Mouse (Mus musculus) lung, postnatal 0 days (tissue): ENCODE measurements at regions not wholly inside any gene's neighbourhood (a gene's known extent, or its start where the extent isn't known, plus 50 kb on each side); places are given as distances from the start of the nearest gene placed in this dataset.

Experiments used
- ATAC-seq: fragments of 200-750 bp; cut with Nextera tagmentation; 2 replicates; pipeline ENCODE4 v1.8.0; 2017; ENCODE audit warnings: moderate library complexity
- DNase-seq: peaks from one replicate; pipeline ENCODE4 v3.0.0-alpha.2; 2016; ENCODE audit warnings: low spot score
- H3K27ac ChIP-seq: fragments of 300-500 bp; sonication (generic); 2 replicates; pipeline ENCODE4 v1.5.1; 2014; ENCODE audit warnings: antibody characterized with exemption, mild to moderate bottlenecking, low read length, mixed read lengths
- H3K27me3 ChIP-seq: fragments of 300-500 bp; sonication (generic); replicated peaks from 2 replicates; pipeline ENCODE4 v1.6.1; 2014; ENCODE audit warnings: low read length, mixed read lengths; ENCODE audit not compliant: insufficient read depth
- H3K36me3 ChIP-seq: fragments of 300-500 bp; sonication (generic); 2 replicates; pipeline ENCODE4 v1.6.1; 2014; ENCODE audit warnings: low read length, mixed read lengths; ENCODE audit not compliant: insufficient read depth
- H3K4me1 ChIP-seq: fragments of 300-500 bp; sonication (generic); 2 replicates; pipeline ENCODE4 v1.6.1; 2014; ENCODE audit warnings: antibody characterized with exemption, low read depth, low read length, mixed read lengths; ENCODE audit not compliant: insufficient read depth
- H3K4me2 ChIP-seq: fragments of 300-500 bp; sonication (generic); replicated peaks from 2 replicates; pipeline ENCODE4 v1.6.1; 2014; ENCODE audit warnings: low read depth, mild to moderate bottlenecking, low read length, moderate library complexity, mixed read lengths
- H3K4me3 ChIP-seq: fragments of 300-500 bp; sonication (generic); 2 replicates; pipeline ENCODE4 v1.5.1; 2014; ENCODE audit warnings: low read depth, low read length
- H3K9ac ChIP-seq: fragments of 300-500 bp; sonication (generic); replicated peaks from 2 replicates; pipeline ENCODE4 v1.6.1; 2014; ENCODE audit warnings: low read depth, mild to moderate bottlenecking
- H3K9me3 ChIP-seq: fragments of 300-500 bp; sonication (generic); 2 replicates; pipeline ENCODE4 v1.6.1; 2016; ENCODE audit warnings: low read length, mixed read lengths
- CTCF ChIP-seq: IDR thresholded peaks from 2 replicates; pipeline ENCODE4 v1.5.1; 2016; ENCODE audit warnings: antibody characterized with exemption, mild to moderate bottlenecking
- EP300 ChIP-seq: IDR thresholded peaks from 2 replicates; pipeline ENCODE4 v1.6.1; 2016; ENCODE audit warnings: antibody characterized with exemption, mild to moderate bottlenecking, control low read depth
- WGBS: fragments of 180-500 bp; shearing (Covaris S2); extraction: QIAGEN DNeasy Blood & Tissue Kit; methylation state at CpG from one replicate; pipeline ENCODE4 v1.1.7; 2014; 5-methylcytosine and 5-hydroxymethylcytosine counted together

DNA sequence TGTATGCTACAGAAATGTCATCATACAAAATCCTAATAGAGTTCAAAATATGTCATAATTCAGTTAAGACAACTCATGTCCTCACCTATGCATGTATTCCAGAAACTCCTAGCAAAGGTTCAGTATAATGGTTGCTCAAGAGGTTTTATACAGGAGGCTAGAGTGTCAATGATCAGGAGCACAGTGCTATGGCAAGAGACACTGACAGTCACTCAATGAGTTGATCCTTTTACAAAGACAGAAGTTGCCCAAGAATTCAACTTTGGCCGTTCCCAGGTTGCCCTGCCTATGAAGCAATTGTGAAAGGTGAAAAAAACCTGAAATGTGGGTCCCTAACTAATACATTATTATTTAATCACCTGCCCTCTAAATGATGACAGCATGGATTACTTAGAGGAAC, 850.5 kb downstream of the Efna5 start:
- TF ChIP-seq EP300 (no peak), CTCF (no peak)
- Histone ChIP-seq H3K36me3 (no peaks in the 10 kb centered on the region), H3K27ac (no peak overlapping the region), H3K9ac (no peak overlapping the region), H3K4me1 (no peaks in the 10 kb centered on the region), H3K9me3 (no peaks in the 10 kb centered on the region), H3K4me3 (no peak overlapping the region), H3K4me2 (no peak overlapping the region), H3K27me3 (no peaks in the 10 kb centered on the region)
- ATAC-seq (no peak), DNase-seq (no peak)
- WGBS = 64% methylated on average over 1 of the region's 1 CpGs
